Mouse (Mus musculus) heart, embryonic 12.5 days (tissue): ENCODE results near the gene Fam57b. TPM values are rescaled to one million over a fixed set of nuclear protein-coding genes. Genes with fewer than 3 reads are reported as not detected.

Source experiments
- ATAC-seq: fragments of 200-750 bp; cut with Nextera tagmentation; 2 replicates; pipeline ENCODE4 v1.8.0; 2017; ENCODE audit warnings: moderate TSS enrichment, moderate library complexity; ENCODE audit not compliant: insufficient number of reproducible peaks, low FRiP score
- H3K27ac ChIP-seq: fragments of 300-500 bp; sonication (generic); 2 replicates; pipeline ENCODE4 v1.5.1; 2016; ENCODE audit warnings: mild to moderate bottlenecking, moderate library complexity; ENCODE audit not compliant: poor library complexity, severe bottlenecking
- H3K27me3 ChIP-seq: fragments of 300-500 bp; sonication (generic); replicated peaks from 2 replicates; pipeline ENCODE4 v1.6.1; 2016; ENCODE audit warnings: mild to moderate bottlenecking, moderate library complexity
- H3K36me3 ChIP-seq: fragments of 300-500 bp; sonication (generic); 2 replicates; pipeline ENCODE4 v1.6.1; 2016; ENCODE audit warnings: mild to moderate bottlenecking, moderate library complexity
- H3K4me1 ChIP-seq: fragments of 300-500 bp; sonication (generic); replicated peaks from 2 replicates; pipeline ENCODE4 v1.6.1; 2016; ENCODE audit warnings: mild to moderate bottlenecking
- H3K4me2 ChIP-seq: fragments of 300-500 bp; sonication (generic); 2 replicates; pipeline ENCODE4 v1.6.1; 2016; ENCODE audit warnings: mild to moderate bottlenecking, moderate library complexity
- H3K4me3 ChIP-seq: fragments of 300-500 bp; sonication (generic); 2 replicates; pipeline ENCODE4 v1.5.1; 2016; ENCODE audit warnings: mild to moderate bottlenecking
- H3K9ac ChIP-seq: fragments of 300-500 bp; sonication (generic); 2 replicates; pipeline ENCODE4 v1.6.1; 2016; ENCODE audit warnings: mild to moderate bottlenecking, moderate library complexity
- H3K9me3 ChIP-seq: fragments of 300-500 bp; sonication (generic); replicated peaks from 2 replicates; pipeline ENCODE4 v1.6.1; 2016; ENCODE audit warnings: mild to moderate bottlenecking, moderate library complexity
- WGBS: fragments of 180-500 bp; shearing (Covaris S2); methylation state at CpG from one replicate; pipeline ENCODE4 v1.1.7; 2016; 5-methylcytosine and 5-hydroxymethylcytosine counted together
- polyA plus RNA-seq: library from polyadenylated mRNA; unstranded; fragments of >200 nt; fragmentation: Nextera tagmentation; extraction: Ambion mirVana; gene quantifications from 2 replicates; pipeline ENCODE4 v1.2.1, GENCODE M21; 2016

The Fam57b gene
- polyA plus RNA-seq, 1 experiment from 2014 or later: 0.17 TPM

- H3K36me3 ChIP-seq: peaks cover 31% of the 10 kb centered on the region
- H3K4me3 ChIP-seq: peak overlapping the region; percentile 89
- peak overlapping the region; percentile 94 for H3K4me2 ChIP-seq
- ATAC-seq: peak; percentile 88
- H3K27me3 ChIP-seq: no peaks in the 10 kb centered on the region
- no peaks in the 10 kb centered on the region for H3K9me3 ChIP-seq
- peak overlapping the region; percentile 85 for H3K9ac ChIP-seq
- peak overlapping the region; percentile 100 for H3K27ac ChIP-seq
- H3K4me1 ChIP-seq: peaks cover 47% of the 10 kb centered on the region
- 1% methylated on average over 38 of the region's 38 CpGs for WGBS
Observed at GRCm38 (mm10) chr7:126799468-126800268, 2.2 kb downstream of the Fam57b start.

- H3K9me3 ChIP-seq: no peaks in the 10 kb centered on the region
- peak overlapping the region; percentile 89 for H3K4me3 ChIP-seq
- H3K27me3 ChIP-seq: no peaks in the 10 kb centered on the region
- H3K36me3 ChIP-seq: peaks cover 23% of the 10 kb centered on the region
- H3K27ac ChIP-seq: peak overlapping the region; percentile 100
- H3K4me1 ChIP-seq: peaks cover 39% of the 10 kb centered on the region
- 55% methylated on average over 5 of the region's 5 CpGs for WGBS
- peak overlapping the region; percentile 85 for H3K9ac ChIP-seq
- ATAC-seq: no peak
- peak overlapping the region; percentile 94 for H3K4me2 ChIP-seq
Observed at GRCm38 (mm10) chr7:126800269-126801056, 3.0 kb downstream of the Fam57b start.

- Histone ChIP-seq H3K9ac (peak overlapping the region; percentile 85; the same call in 1 of the 2 replicates), H3K27me3 (no peaks in the 10 kb centered on the region)
- WGBS: 92% methylated on average over 16 of the region's 16 CpGs
Observed at GRCm38 (mm10) chr7:126801057-126801422, 3.6 kb downstream of the Fam57b start.

DNA sequence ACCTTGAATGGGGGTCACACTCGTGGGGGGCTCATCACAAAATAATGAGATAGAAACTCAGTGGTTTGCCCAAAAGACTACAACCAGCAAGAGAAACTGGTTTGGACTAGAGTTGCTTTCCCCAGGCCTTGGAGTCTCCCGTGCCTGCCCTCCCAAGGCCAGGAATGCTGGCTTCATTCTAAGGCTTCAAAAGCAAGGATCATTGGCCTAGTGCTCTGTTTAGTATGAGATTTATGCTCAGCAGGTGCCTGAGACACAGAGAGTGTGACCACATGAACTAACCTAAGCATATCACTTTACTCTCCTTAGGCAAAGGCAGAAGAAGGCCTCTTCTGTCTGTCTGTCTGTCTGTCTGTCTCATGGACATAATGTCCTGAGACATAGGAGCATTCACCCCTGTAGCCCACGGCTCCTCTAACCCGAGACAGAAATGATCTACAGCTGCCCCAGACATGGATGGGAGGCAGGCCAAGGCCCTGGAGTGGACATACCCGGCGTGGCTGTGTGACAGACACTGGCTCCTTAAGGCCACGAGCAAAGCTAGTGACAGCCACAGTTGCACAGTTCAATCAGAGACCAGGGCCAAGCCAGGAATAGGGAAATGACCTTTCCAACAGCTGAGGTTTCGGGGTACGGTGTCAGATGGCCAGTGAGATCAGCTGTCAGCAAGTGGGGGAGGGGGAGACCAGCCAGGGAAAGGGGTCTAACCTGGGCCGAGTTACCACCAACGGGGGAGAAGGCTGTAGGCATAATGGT, 4.8 kb downstream of the Fam57b start:
- no peaks in the 10 kb centered on the region for H3K9me3 ChIP-seq
- no peak overlapping the region for H3K4me3 ChIP-seq
- no peak for ATAC-seq
- peaks cover 10% of the 10 kb centered on the region for H3K36me3 ChIP-seq
- WGBS: 82% methylated on average over 11 of the region's 11 CpGs
- no peak overlapping the region for H3K9ac ChIP-seq
- peaks cover 26% of the 10 kb centered on the region for H3K4me1 ChIP-seq
- H3K4me2 ChIP-seq: no peak overlapping the region
- no peak overlapping the region for H3K27ac ChIP-seq
- no peaks in the 10 kb centered on the region for H3K27me3 ChIP-seq

More at GRCm38 (mm10) chr7:126801057-126801422, 3.6 kb downstream of the Fam57b start:
- Histone ChIP-seq H3K36me3 (peaks cover 17% of the 10 kb centered on the region), H3K4me3 (no peak overlapping the region), H3K27ac (peak overlapping the region; percentile 100; the same call in 1 of the 2 replicates), H3K9me3 (no peaks in the 10 kb centered on the region), H3K4me2 (no peak overlapping the region), H3K4me1 (peaks cover 34% of the 10 kb centered on the region)
- no peak for ATAC-seq

GRCm38 (mm10) chr7:126803181-126803580, 5.7 kb downstream of the Fam57b start:
- no peak overlapping the region for H3K4me3 ChIP-seq
- no peaks in the 10 kb centered on the region for H3K27me3 ChIP-seq
- H3K4me2 ChIP-seq: no peak overlapping the region
- H3K9ac ChIP-seq: no peak overlapping the region
- no peak overlapping the region for H3K27ac ChIP-seq
- peaks cover 30% of the 10 kb centered on the region for H3K4me1 ChIP-seq
- ATAC-seq: no peak
- WGBS: 83% methylated on average over 6 of the region's 6 CpGs
- peaks cover 5% of the 10 kb centered on the region; the same call in 1 of the 2 replicates for H3K36me3 ChIP-seq
- no peaks in the 10 kb centered on the region for H3K9me3 ChIP-seq

DNA sequence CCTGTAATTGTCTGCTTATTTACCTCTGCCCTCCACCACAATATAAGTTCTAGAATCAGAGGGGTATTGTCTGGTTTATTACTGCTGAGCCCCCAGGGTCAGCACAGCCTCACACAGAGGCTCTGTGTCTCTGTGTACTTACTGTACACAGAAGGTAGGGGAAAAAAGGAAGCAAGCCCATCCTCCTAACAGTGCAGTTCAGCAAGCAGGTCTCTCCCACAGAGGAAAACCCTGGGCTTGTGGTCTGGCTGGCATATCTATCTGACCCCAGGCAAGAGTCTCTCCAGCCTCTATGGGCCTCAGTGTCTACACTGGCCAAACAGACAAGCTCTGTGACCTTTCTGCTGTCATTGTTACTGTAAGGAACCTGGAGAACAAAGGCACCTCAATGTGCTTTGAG, 6.3 kb downstream of the Fam57b start:
- Histone ChIP-seq H3K4me3 (no peak overlapping the region), H3K9ac (no peak overlapping the region), H3K36me3 (peaks cover 5% of the 10 kb centered on the region; the same call in 1 of the 2 replicates), H3K9me3 (no peaks in the 10 kb centered on the region), H3K27ac (no peak overlapping the region), H3K27me3 (no peaks in the 10 kb centered on the region), H3K4me2 (no peak overlapping the region), H3K4me1 (peaks cover 35% of the 10 kb centered on the region)
- no peak for ATAC-seq

DNA sequence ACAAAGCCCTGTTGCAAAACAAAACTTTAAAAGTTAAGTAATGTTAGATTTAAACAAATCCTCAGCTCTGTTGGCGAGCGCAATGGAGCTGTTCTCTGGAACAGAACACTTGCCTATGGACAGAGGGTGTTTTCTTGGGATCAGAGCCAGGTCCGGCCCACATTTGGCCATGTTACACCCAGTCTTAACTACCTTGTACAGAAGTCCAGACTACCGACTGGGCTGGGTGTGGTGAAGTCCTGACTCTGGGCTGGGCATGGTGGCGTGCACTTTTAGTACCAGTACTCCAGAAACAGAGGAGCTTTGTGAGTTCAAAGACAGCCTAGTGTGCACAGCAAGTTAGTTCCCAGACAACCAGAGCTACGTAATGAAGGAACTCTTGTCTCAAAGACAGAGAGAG, 9.5 kb downstream of the Fam57b start:
- H3K4me3 ChIP-seq: no peak overlapping the region
- H3K4me1 ChIP-seq: peaks cover 29% of the 10 kb centered on the region
- WGBS: 67% methylated on average over 6 of the region's 6 CpGs
- no peak overlapping the region for H3K9ac ChIP-seq
- H3K4me2 ChIP-seq: no peak overlapping the region
- no peaks in the 10 kb centered on the region for H3K9me3 ChIP-seq
- H3K36me3 ChIP-seq: peaks cover 5% of the 10 kb centered on the region; the same call in 1 of the 2 replicates
- no peaks in the 10 kb centered on the region for H3K27me3 ChIP-seq
- H3K27ac ChIP-seq: no peak overlapping the region
- no peak; the same call in 1 of the 2 replicates for ATAC-seq

- Histone ChIP-seq H3K27ac (no peak overlapping the region), H3K4me2 (peak overlapping the region; percentile 82), H3K36me3 (peaks cover 5% of the 10 kb centered on the region; the same call in 1 of the 2 replicates), H3K9me3 (no peaks in the 10 kb centered on the region), H3K9ac (no peak overlapping the region; the same call in 1 of the 2 replicates), H3K4me3 (no peak overlapping the region), H3K4me1 (peaks cover 29% of the 10 kb centered on the region), H3K27me3 (0 out of 2 replicates have a peak, but pooled peaks cover 3% of the 10 kb centered on the region)
- no peak for ATAC-seq
- 56% methylated on average over 4 of the region's 4 CpGs for WGBS
Observed at GRCm38 (mm10) chr7:126807405-126807804, 9.9 kb downstream of the Fam57b start.

DNA sequence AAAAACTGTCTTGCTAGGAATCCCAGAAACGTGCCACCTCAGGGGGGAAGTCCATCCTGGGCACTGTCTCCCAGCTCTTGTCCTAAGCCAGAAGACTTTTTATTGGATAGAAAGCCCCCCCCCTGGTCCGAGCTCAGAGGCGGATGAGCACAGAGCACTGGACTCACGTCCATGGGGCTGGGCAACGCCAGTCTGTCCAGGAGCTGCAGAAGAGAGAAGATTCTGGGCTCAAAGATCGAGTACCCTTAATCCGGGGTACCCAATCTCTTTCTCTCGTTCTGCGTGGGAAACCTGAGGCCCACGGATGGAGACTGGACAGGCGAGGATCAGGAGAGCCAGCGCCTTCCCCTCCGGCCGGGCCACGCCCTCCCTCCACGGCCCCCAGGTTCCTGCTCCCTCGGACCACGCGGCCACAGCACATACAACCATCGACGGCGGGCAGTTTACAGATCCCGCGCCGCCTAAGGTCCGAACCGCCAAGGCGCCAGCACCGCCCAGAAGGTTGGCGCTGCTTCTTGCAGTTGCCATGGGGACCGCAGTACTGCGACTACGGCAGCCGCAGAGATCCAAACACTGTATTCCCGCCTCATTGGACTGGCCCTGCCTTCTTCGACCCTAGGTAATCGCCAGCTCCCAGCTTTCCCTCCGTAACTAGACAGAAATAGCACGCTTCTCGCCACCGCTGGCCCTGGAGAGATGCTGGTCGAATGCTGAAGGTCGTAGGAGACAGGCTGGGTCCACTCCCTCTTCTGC, 11.4 kb downstream of the Fam57b start:
- Histone ChIP-seq H3K4me2 (peak overlapping the region; percentile 82), H3K27me3 (0 out of 2 replicates have a peak, but pooled peaks cover 8% of the 10 kb centered on the region), H3K4me1 (peaks cover 29% of the 10 kb centered on the region), H3K27ac (peak overlapping the region; percentile 83), H3K4me3 (peak overlapping the region; percentile 58), H3K36me3 (peaks cover 5% of the 10 kb centered on the region; the same call in 1 of the 2 replicates), H3K9ac (peak overlapping the region; percentile 84), H3K9me3 (no peaks in the 10 kb centered on the region)
- under 1% methylated on average over 42 of the region's 43 CpGs for WGBS
- peak; percentile 91 for ATAC-seq

DNA sequence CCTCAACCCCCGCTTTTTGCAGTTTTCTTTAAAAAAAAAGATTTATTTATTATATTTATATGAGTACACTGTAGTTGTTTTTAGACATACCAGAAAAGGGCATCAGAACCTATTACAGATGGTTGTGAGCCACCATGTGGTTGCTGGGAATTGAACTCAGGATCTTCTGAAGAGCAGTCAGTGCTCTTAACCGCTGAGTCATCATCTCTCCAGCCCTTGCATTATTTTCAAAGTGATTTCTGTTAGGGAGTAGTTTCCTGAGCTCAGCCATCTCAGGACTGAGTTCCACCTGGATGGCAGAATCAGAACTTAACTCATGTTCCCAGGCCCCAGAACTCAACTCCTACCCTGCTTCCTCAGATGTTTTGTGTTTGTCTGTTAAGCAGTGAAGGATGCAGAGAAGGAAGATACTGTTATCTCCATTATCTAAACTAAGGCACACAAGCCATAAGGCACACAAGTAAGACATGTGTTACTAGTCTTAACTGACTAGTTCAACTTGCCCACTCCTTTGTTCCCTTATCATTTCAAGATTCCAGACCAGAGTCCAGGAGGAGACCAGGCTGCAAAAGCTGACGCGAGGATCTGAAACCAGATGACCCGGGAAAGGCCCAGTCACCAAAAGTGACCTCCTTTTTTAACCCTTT, 12.4 kb downstream of the Fam57b start:
- 38% methylated on average over 5 of the region's 5 CpGs for WGBS

More for the DNA sequence above, 12.4 kb downstream of the Fam57b start:
- H3K4me1 ChIP-seq: peaks cover 29% of the 10 kb centered on the region
- H3K4me2 ChIP-seq: peak overlapping the region; percentile 82
- H3K9me3 ChIP-seq: no peaks in the 10 kb centered on the region
- H3K9ac ChIP-seq: peak overlapping the region; percentile 84; the same call in 1 of the 2 replicates
- no peak overlapping the region for H3K4me3 ChIP-seq
- ATAC-seq: no peak
- H3K27ac ChIP-seq: peak overlapping the region; percentile 83
- 0 out of 2 replicates have a peak, but pooled peaks cover 8% of the 10 kb centered on the region for H3K27me3 ChIP-seq
- 0 out of 2 replicates have a peak, but pooled peaks cover 5% of the 10 kb centered on the region for H3K36me3 ChIP-seq
